Mouse (Mus musculus): ENCODE measurements around the gene Mob3c.

DNA sequence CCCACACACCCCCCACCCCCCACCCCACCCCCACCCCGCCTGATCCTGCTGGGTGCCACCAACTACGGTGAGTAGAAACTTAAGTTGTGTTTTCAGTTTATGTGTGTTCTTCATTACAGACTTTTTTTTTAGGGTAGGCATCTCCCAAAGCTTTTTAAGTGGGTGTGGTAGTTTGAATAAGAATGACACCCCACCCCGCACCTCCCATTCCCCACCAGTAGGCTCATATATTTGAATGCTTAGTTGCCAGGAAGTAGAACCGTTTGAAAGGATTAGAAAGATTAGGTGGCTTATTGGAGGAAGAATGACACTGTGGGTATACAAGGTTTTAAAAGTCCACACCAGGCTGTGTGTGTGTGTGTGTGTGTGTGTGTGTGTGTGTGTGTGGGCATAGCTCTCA is 15.6 kb upstream of the Mob3c start:
- TF ChIP-seq CTCF (IDR thresholded peaks at IDR 0.05; ENCODE audit: low read depth) = no peak
- no peak for TF ChIP-seq EP300 (optimal IDR thresholded peaks at IDR 0.05)
